Mouse (Mus musculus) lung, postnatal 14 days (tissue): ENCODE results near the gene I0C0044D17Rik.

Experiments
- DNase-seq: peaks from one replicate; pipeline ENCODE4 v3.0.0; 2021

Gene I0C0044D17Rik

DNA sequence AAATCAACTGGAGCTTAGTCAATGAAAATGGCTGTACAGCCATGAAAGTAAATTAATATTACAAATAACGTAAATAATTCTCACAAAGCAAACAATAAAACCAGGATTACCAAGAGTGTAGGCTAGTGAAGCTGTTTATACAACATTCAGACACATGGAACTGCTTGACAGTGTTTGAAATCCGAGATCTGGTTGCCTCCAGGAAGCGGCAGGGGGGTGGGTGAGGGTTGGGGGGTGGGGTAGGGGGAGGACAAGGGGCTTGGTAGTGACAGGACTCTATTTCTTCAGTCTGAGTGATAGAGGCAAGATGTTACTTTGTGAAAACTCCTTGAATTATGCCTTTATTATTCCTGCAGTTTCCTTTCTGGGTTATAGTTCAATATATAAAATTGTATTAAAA lies 3.1 kb upstream of the I0C0044D17Rik start:
- DNase-seq, result no peak

GRCm38 (mm10) chr4:98823047-98823446 lies 593 bp downstream of the I0C0044D17Rik start:
- no peak for DNase-seq

DNA sequence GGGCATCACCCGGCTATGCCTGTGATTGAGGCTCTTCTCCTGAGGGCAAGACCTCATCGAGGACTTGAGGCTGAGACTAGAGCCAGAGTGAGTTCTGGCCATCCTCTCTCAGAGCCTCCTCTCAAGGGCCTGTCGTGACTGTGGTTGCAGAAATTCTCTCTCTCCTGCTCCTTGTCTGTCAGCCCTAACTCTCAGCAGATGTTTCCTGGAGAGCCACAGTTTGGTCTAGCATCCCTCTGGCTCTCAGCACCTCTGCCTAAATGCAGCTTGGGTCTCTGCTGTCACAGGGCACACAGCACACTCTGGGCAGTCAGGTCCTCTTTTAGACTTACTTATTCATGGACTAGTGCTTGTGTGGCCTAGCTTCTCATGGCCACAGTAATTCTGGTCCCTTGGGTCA lies 1.2 kb downstream of the I0C0044D17Rik start:
- no peak for DNase-seq

GRCm38 (mm10) chr4:98819216-98819755 lies 4.4 kb downstream of the I0C0044D17Rik start:
- DNase-seq, result no peak

- peak; percentile 62 for DNase-seq
Measured at GRCm38 (mm10) chr4:98817184-98817911, 6.3 kb downstream of the I0C0044D17Rik start, which contains the start of gene Kank4. Gene Kank4, minus strand, starts transcription at chr4:98817537.

DNA sequence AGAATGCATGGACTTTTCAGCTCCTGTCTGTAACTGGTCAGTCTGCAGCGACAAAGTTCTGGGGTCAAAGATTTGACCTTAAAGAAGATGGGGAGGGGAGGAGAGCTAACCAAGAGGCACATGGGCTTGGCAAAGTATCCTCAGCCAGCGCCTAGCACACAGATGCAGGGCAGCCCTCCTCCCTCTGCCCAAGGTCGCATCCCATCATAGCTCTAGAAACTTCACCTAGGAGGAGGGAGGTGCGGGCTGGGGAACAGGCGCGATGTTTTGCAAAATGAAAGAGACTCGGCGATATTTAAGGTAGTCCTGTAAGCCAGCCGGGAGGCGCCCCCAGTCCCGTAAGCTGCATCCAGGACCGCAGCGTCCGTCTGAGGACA lies 6.8 kb downstream of the I0C0044D17Rik start:
- DNase-seq, result no peak

GRCm38 (mm10) chr4:98806306-98806705 lies 17.3 kb downstream of the I0C0044D17Rik start:
- DNase-seq, result peak; percentile 32

- no peak for DNase-seq
Measured at GRCm38 (mm10) chr4:98805291-98806048, 18.2 kb downstream of the I0C0044D17Rik start.

DNA sequence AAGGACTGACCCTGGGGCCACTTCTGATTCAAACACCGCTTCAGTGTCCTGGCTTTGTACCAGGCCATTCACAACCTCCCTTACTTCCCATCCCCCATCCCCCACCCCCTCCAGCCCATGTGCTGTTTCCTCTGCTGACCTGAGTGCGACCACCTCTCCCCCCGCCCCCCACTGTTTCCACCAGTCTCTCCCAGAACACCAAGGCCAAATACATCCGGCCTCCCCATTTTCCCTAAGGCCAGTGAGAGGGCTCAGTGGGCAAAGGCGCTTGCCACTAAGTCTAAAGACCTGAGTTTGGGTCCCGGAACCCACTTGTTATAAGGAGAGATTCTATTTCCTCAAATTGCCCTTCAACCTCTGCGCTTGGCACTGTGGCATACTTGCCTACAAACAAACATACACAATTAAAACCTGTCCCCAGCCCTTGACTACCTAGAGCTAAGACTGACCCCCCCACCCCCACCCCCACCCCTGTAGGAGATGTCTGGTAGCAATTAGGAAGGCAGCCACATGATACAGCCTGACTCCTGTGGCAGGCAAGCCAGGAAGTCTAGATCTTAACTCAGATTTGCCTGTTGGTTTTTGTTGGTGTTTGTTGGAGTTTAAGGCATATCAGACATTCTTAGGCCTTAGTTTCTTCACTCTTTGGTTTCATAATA lies 19.0 kb downstream of the I0C0044D17Rik start:
- DNase-seq, result no peak

DNA sequence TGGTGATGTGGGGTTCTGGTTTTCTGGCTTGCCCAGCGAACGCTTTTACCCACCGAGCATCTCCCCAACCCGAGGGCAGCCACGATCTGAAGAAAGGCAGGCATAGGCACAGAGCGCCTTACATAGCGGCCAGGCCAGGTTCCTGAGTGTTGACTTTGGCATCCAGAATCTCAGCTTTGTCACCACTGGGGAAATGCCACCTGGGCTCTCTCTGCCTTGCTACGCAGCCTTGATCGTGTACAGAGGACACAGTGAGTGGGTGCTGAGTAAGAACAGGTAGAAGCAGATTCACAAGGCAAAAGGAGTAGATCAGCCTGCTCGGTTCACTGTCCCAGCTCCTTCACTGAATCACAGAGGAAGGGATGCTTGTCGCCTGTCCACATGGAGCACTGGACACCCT lies 21.9 kb downstream of the I0C0044D17Rik start:
- no peak for DNase-seq

DNA sequence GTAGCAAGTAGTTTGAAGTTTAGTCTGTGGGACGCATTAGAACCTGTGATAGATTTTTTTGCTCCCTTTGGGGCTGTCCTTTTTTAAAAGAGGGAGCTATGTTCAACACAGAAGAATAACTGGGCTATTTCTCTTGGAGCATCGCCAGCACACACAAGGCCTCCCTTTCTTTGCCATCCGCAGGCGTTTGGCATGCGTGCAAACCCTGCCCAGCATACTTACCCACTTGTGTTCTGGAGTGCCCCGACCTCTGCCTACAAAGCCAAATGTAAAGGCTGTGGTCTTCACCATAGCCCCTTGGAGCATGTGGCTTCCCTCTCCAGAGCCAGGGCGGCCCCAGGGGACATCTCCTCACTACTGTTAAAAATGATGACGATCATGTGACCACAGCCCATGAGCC lies 22.8 kb downstream of the I0C0044D17Rik start:
- no peak for DNase-seq

GRCm38 (mm10) chr4:98796591-98797341 lies 26.9 kb downstream of the I0C0044D17Rik start:
- no peak for DNase-seq

DNA sequence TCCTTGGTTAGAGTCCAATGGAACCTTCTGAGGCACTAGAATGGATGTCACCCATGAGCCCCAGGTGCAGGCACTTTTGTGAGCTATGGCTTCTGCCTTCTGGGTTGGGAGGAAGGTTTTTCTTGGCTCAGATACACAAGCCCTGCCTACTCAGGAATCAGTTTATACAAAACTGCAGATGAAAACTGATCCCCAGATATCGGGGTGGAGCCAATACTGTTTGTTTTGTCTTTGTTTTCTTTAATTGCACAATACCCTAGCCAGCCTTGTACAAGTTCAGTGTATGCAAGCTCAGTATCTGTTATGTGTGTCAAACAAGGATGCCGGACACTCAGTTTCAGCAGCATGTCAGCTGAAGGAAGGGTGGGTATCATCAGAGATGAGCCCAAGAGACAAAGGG lies 28.4 kb downstream of the I0C0044D17Rik start:
- no peak for DNase-seq

GRCm38 (mm10) chr4:98793486-98793885 lies 30.2 kb downstream of the I0C0044D17Rik start:
- no peak for DNase-seq

GRCm38 (mm10) chr4:98790721-98791120 lies 32.9 kb downstream of the I0C0044D17Rik start:
- no peak for DNase-seq

- DNase-seq, result peak; percentile 21
Measured at GRCm38 (mm10) chr4:98789861-98790311, 33.8 kb downstream of the I0C0044D17Rik start.

DNA sequence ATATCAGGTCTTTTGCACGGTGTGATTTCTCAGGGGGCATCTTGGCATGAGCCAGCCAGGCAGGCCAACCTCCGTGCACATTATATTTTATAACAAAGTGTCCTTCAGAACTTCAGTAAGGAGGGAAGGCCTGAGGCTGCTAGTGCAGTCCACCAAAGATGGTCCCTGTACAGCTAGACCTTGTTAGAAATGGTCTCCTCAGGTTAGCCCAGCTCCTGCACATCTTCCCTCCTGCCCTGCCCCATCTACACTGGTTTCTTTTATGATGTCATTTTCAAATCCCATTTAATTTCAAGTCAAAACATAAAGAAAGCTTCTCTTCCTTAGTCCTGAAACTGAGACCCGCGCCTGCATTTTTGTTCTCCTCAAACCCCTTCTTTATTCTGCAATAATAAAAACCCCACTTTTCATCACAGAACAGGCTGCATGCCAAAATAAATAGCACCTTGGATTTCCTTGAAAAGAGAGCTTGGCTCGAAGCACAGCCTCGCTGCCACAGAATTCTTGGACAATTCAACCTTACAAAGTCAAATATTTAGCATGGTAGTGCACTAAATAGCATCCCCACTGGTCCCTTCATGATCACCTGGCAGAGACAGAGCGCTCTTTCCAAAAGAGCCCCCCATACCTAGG lies 34.4 kb downstream of the I0C0044D17Rik start:
- DNase-seq, result no peak

DNA sequence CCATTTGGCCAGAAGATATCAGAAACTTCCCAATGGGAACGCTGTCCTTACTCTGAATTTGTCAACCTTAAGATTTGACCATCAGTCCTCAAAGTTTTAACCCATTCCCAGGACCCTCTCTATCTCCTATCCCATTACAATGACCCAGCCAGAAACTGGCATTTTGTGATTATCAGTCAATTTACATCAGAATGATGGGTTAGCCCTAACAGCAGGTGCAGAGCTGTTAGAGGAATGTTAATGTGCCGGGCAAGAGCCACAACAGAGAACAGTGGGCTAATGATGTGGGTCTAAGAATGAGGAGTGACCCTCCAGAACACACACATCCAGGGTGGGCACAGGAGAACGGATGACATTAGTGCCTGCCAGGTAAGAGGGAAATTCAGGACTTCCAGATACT lies 37.4 kb downstream of the I0C0044D17Rik start:
- no peak for DNase-seq

- DNase-seq, result no peak
Measured at GRCm38 (mm10) chr4:98785851-98786250, 37.8 kb downstream of the I0C0044D17Rik start.

DNA sequence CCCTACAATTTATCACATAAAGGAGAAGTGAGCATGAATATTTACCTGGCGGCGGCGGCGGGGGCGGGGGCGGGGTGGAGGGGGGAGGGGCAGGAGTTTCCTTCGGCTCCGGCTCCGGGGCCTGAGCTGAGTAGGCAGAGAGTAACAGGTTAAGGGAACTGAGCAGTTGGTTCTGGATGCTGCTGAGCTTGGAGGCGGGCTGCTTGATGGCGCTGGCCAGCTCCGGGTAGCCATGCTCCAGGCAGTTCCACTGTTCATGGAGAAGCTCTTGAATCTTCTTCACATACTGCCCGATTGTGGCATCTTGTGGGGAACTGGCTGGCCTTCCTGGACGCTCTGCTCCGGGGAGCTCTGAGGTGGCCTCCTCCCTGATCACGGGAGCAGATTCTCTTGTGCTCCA lies 45.4 kb downstream of the I0C0044D17Rik start:
- DNase-seq, result no peak

GRCm38 (mm10) chr4:98777464-98777863 lies 46.2 kb downstream of the I0C0044D17Rik start:
- no peak for DNase-seq
